Mouse (Mus musculus) stomach, postnatal 0 days (tissue): ENCODE data around the gene Cdh23. TPM values are rescaled to one million over a fixed set of nuclear protein-coding genes. Genes with fewer than 3 reads are reported as not detected.

Source experiments
- ATAC-seq: fragments of 200-750 bp; cut with Nextera tagmentation; 2 replicates; pipeline ENCODE4 v1.8.0; 2017; ENCODE audit not compliant: low FRiP score, low TSS enrichment
- DNase-seq: peaks from one replicate; pipeline ENCODE4 v3.0.0-alpha.2; 2016; ENCODE audit warnings: low spot score
- H3K27ac ChIP-seq: fragments of 300-500 bp; sonication (generic); replicated peaks from 2 replicates; pipeline ENCODE4 v1.5.1; 2014; ENCODE audit warnings: mild to moderate bottlenecking, control low read depth
- H3K27me3 ChIP-seq: fragments of 300-500 bp; sonication (generic); 2 replicates; pipeline ENCODE4 v1.6.1; 2014; ENCODE audit warnings: low read length; ENCODE audit not compliant: control insufficient read depth, insufficient read depth
- H3K36me3 ChIP-seq: fragments of 300-500 bp; sonication (generic); 2 replicates; pipeline ENCODE4 v1.6.1; 2014; ENCODE audit warnings: low read length, mixed read lengths; ENCODE audit not compliant: control insufficient read depth, insufficient read depth
- H3K4me1 ChIP-seq: fragments of 300-500 bp; sonication (generic); replicated peaks from 2 replicates; pipeline ENCODE4 v1.6.1; 2014; ENCODE audit warnings: antibody characterized with exemption; ENCODE audit not compliant: control insufficient read depth, insufficient read depth
- H3K4me2 ChIP-seq: fragments of 300-500 bp; sonication (generic); replicated peaks from 2 replicates; pipeline ENCODE4 v1.6.1; 2014; ENCODE audit warnings: low read depth, mild to moderate bottlenecking, control low read depth, moderate library complexity
- H3K4me3 ChIP-seq: fragments of 300-500 bp; sonication (generic); 2 replicates; pipeline ENCODE4 v1.5.1; 2014; ENCODE audit warnings: low read depth, low read length, control low read depth
- H3K9ac ChIP-seq: fragments of 300-500 bp; sonication (generic); 2 replicates; pipeline ENCODE4 v1.6.1; 2014; ENCODE audit warnings: mild to moderate bottlenecking, low read length, control low read depth, mixed read lengths
- H3K9me3 ChIP-seq: fragments of 300-500 bp; sonication (generic); 2 replicates; pipeline ENCODE4 v1.6.1; 2016; ENCODE audit warnings: low read length; ENCODE audit not compliant: control insufficient read depth
- CTCF ChIP-seq: IDR thresholded peaks from 2 replicates; pipeline ENCODE4 v1.5.1; 2016; ENCODE audit warnings: antibody characterized with exemption, low read depth, mild to moderate bottlenecking, moderate library complexity
- EP300 ChIP-seq: optimal IDR thresholded peaks from 2 replicates; pipeline ENCODE3; 2016; ENCODE audit warnings: antibody characterized with exemption
- WGBS: fragments of 180-500 bp; shearing (Covaris S2); extraction: QIAGEN DNeasy Blood & Tissue Kit; methylation state at CpG from one replicate; pipeline ENCODE4 v1.1.7; 2014; 5-methylcytosine and 5-hydroxymethylcytosine counted together
- polyA plus RNA-seq: library from polyadenylated mRNA; unstranded; fragments of >200 nt; fragmentation: Nextera tagmentation; extraction: Ambion mirVana; gene quantifications from 2 replicates; pipeline ENCODE4 v1.2.1, GENCODE M21; 2015

Gene Cdh23
- polyA plus RNA-seq, 1 experiment from 2014 or later = 0.18 TPM

GRCm38 (mm10) chr10:60525081-60525480 is 171.2 kb downstream of the Cdh23 start:
- Histone ChIP-seq H3K4me2 (no peak overlapping the region), H3K27ac (no peak overlapping the region), H3K27me3 (no peaks in the 10 kb centered on the region), H3K9me3 (no peaks in the 10 kb centered on the region), H3K9ac (no peak overlapping the region), H3K4me1 (no peaks in the 10 kb centered on the region), H3K4me3 (no peak overlapping the region), H3K36me3 (no peaks in the 10 kb centered on the region)
- no peak for TF ChIP-seq CTCF
- TF ChIP-seq EP300 = no peak
- ATAC-seq (no peak), DNase-seq (no peak)
- 78% methylated on average over 8 of the region's 8 CpGs for WGBS

GRCm38 (mm10) chr10:60516286-60516685 is 180.0 kb downstream of the Cdh23 start:
- Histone ChIP-seq H3K9ac (no peak overlapping the region), H3K36me3 (no peaks in the 10 kb centered on the region), H3K27me3 (no peaks in the 10 kb centered on the region), H3K4me2 (no peak overlapping the region), H3K4me1 (no peaks in the 10 kb centered on the region), H3K4me3 (no peak overlapping the region), H3K27ac (no peak overlapping the region), H3K9me3 (no peaks in the 10 kb centered on the region)
- WGBS = 82% methylated on average over 11 of the region's 11 CpGs
- ATAC-seq (no peak), DNase-seq (no peak)
- no peak for TF ChIP-seq EP300
- TF ChIP-seq CTCF = no peak

- H3K27me3 ChIP-seq = no peaks in the 10 kb centered on the region
- H3K36me3 ChIP-seq = no peaks in the 10 kb centered on the region
- ATAC-seq (no peak), DNase-seq (no peak)
- no peaks in the 10 kb centered on the region for H3K4me1 ChIP-seq
- no peak for TF ChIP-seq CTCF
- no peak for TF ChIP-seq EP300
- no peak overlapping the region for H3K4me2 ChIP-seq
- H3K4me3 ChIP-seq = no peak overlapping the region
- H3K9ac ChIP-seq = no peak overlapping the region
- WGBS = 23% methylated on average over 4 of the region's 4 CpGs
- H3K27ac ChIP-seq = no peak overlapping the region
- H3K9me3 ChIP-seq = no peaks in the 10 kb centered on the region
These were observed 197.8 kb downstream of the Cdh23 start for GRCm38 (mm10) chr10:60498538-60498937.

- Histone ChIP-seq H3K4me1 (no peaks in the 10 kb centered on the region), H3K27ac (no peak overlapping the region), H3K4me3 (no peak overlapping the region), H3K9ac (no peak overlapping the region), H3K4me2 (no peak overlapping the region), H3K9me3 (no peaks in the 10 kb centered on the region), H3K27me3 (no peaks in the 10 kb centered on the region), H3K36me3 (no peaks in the 10 kb centered on the region)
- TF ChIP-seq CTCF = no peak
- no peak for TF ChIP-seq EP300
- DNase-seq (no peak), ATAC-seq (no peak)
- 10% methylated on average over 6 of the region's 6 CpGs for WGBS
These were observed 201.2 kb downstream of the Cdh23 start for GRCm38 (mm10) chr10:60495070-60495469.

GRCm38 (mm10) chr10:60491538-60491937 is 204.8 kb downstream of the Cdh23 start:
- 42% methylated on average over 2 of the region's 2 CpGs for WGBS
- no peak for ATAC-seq
- no peak for DNase-seq

GRCm38 (mm10) chr10:60481381-60481780 is 214.9 kb downstream of the Cdh23 start:
- WGBS = 88% methylated on average over 6 of the region's 6 CpGs
- Histone ChIP-seq H3K4me3 (no peak overlapping the region), H3K9ac (no peak overlapping the region), H3K4me2 (no peak overlapping the region), H3K36me3 (no peaks in the 10 kb centered on the region), H3K27me3 (no peaks in the 10 kb centered on the region), H3K27ac (no peak overlapping the region), H3K4me1 (no peaks in the 10 kb centered on the region), H3K9me3 (no peaks in the 10 kb centered on the region)
- no peak for DNase-seq
- no peak for TF ChIP-seq CTCF
- no peak for TF ChIP-seq EP300
- no peak for ATAC-seq

More at GRCm38 (mm10) chr10:60491538-60491937, 204.8 kb downstream of the Cdh23 start:
- no peak overlapping the region for H3K4me3 ChIP-seq
- H3K27me3 ChIP-seq = no peaks in the 10 kb centered on the region
- TF ChIP-seq EP300 (no peak), CTCF (no peak)
- no peak overlapping the region for H3K4me2 ChIP-seq
- no peak overlapping the region for H3K27ac ChIP-seq
- H3K9ac ChIP-seq = no peak overlapping the region
- no peaks in the 10 kb centered on the region for H3K4me1 ChIP-seq
- no peaks in the 10 kb centered on the region for H3K9me3 ChIP-seq
- no peaks in the 10 kb centered on the region for H3K36me3 ChIP-seq
